ENCODE assay signal across 10 mouse cellular contexts in the genomic region with DNA sequence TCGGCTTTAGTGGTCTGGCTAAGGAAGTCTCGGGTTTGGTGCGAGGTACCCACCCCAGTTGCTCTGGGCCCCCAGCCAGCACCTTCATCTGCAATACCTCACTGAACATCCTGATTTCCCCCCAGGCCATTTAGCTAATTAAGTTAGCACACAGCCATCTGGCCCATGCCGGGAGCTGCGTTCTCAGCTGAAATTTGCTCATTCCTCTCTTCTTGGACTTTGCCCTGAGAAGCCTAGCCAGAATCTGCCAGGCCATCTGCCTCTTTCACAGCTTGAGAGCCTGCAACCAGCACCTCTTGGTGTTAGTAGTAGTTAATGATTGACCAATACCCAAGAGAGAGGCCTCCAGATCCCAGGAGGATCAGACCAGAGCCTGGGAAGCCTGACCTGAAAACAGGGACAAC. TPM values are rescaled to one million over a fixed set of nuclear protein-coding genes. Genes with fewer than 3 reads are reported as not detected.
DNase-seq lines count a peak whose midpoint lies in the region; ATAC-seq and TF ChIP-seq lines count a peak whose summit lies in the region.
"Had no signal": no experiment of that assay in that cellular context is flagged by ENCODE, and none has a peak within 500 bp of the region (broad histone marks: within the 10 kb centered on the region; RNA-seq: fewer than 3 reads in every experiment).

No protein-coding gene starts in this region.

- H3K79me2 ChIP-seq in liver, adult 2 months (ENCODE audit: control insufficient read depth, insufficient read depth, low read length): no peaks in the 10 kb centered on the region; the same call in 1 of the 2 replicates

- H3K4me3 ChIP-seq in liver, adult 2 months (ENCODE audit: insufficient read depth, low read depth, low read length): no peak overlapping the region
- no peak overlapping the region for H3K4me3 ChIP-seq in liver, embryonic 11.5 days (ENCODE audit: low read depth, low read length)
- H3K4me3 ChIP-seq in stomach, embryonic 14.5 days (ENCODE audit: low read depth, low read length): no peak overlapping the region
- H3K4me3 ChIP-seq: megakaryocyte, embryonic 14.5 days had no signal

- peaks cover 61% of the 10 kb centered on the region for H3K36me3 ChIP-seq in liver, adult 2 months (ENCODE audit: control insufficient read depth, insufficient read depth, low read length)
- peaks cover 79% of the 10 kb centered on the region for H3K36me3 ChIP-seq in liver, embryonic 11.5 days (ENCODE audit: control insufficient read depth, insufficient read depth, low read length)
- peaks cover 82% of the 10 kb centered on the region for H3K36me3 ChIP-seq in stomach, embryonic 14.5 days (ENCODE audit: control insufficient read depth, insufficient read depth, low read length)

- 0 out of 2 replicates have a peak overlapping the region, but pooled peaks have one; percentile 14 for H3K9ac ChIP-seq in liver, adult 2 months (ENCODE audit: low read depth, low read length)
- no peak overlapping the region for H3K9ac ChIP-seq in liver, embryonic 11.5 days (ENCODE audit: low read depth, low read length)
- H3K9ac ChIP-seq in stomach, embryonic 14.5 days (replicated peaks; ENCODE audit: low read depth, low read length): no peak overlapping the region

- peaks cover 56% of the 10 kb centered on the region for H3K4me1 ChIP-seq in liver, adult 2 months (ENCODE audit: control insufficient read depth, insufficient read depth, low read length)
- peaks cover 3% of the 10 kb centered on the region; the same call in 1 of the 2 replicates for H3K4me1 ChIP-seq in liver, embryonic 11.5 days (replicated peaks; ENCODE audit: control insufficient read depth, insufficient read depth, low read length)
- no peaks in the 10 kb centered on the region for H3K4me1 ChIP-seq in stomach, embryonic 14.5 days (ENCODE audit: control insufficient read depth, insufficient read depth, low read length)

- H3K27ac ChIP-seq in liver, adult 2 months (replicated peaks; ENCODE audit: insufficient read depth, low read depth, low read length): peak overlapping the region; percentile 83
- H3K27ac ChIP-seq in liver, embryonic 11.5 days (ENCODE audit: low read depth, low read length): no peak overlapping the region; the same call in 1 of the 2 replicates
- H3K27ac ChIP-seq in stomach, embryonic 14.5 days (ENCODE audit: low read length): peak overlapping the region; percentile 13; the same call in 1 of the 2 replicates

- ATAC-seq in liver, embryonic 11.5 days (replicated peaks; ENCODE audit: low FRiP score): no peak
- ATAC-seq in stomach, embryonic 14.5 days (ENCODE audit: insufficient number of reproducible peaks, insufficient read depth, low FRiP score, low read depth): peak; percentile 72
- no peak for ATAC-seq in erythroid progenitor cell, adult 5-6 weeks (replicated peaks; ENCODE audit: low FRiP score, poor library complexity, severe bottlenecking)

- no peaks in the 10 kb centered on the region for H3K27me3 ChIP-seq in liver, adult 2 months (ENCODE audit: control insufficient read depth, insufficient read depth, low read length)
- no peaks in the 10 kb centered on the region for H3K27me3 ChIP-seq in liver, embryonic 11.5 days (replicated peaks; ENCODE audit: control insufficient read depth, insufficient read depth, low read length)
- H3K27me3 ChIP-seq in stomach, embryonic 14.5 days (ENCODE audit: control insufficient read depth, insufficient read depth, low read length): no peaks in the 10 kb centered on the region
- H3K27me3 ChIP-seq: megakaryocyte, embryonic 14.5 days had no signal

- no peak for TF ChIP-seq POLR2A in liver, adult 2 months (IDR thresholded peaks at IDR 0.05; ENCODE audit: extremely low read depth, insufficient read depth, low read length)

- WGBS in liver, adult 2 months: 29% methylated on average over 5 of the region's 5 CpGs
- 77% methylated on average over 5 of the region's 5 CpGs for WGBS in liver, embryonic 11.5 days
- WGBS in stomach, embryonic 14.5 days: 57% methylated on average over 5 of the region's 5 CpGs

- no peak for TF ChIP-seq CTCF in liver, adult 2 months (IDR thresholded peaks at IDR 0.05; ENCODE audit: low read depth, low read length)

- DNase-seq in liver, adult 2 months (ENCODE audit: extremely low read depth, low read depth, low spot score): peak; percentile 98
- DNase-seq in liver, embryonic 11.5 days (ENCODE audit: low spot score): no peak
- peak; percentile 94 for DNase-seq in cerebellum, adult 9-11 months
- DNase-seq in kidney, adult 9 months: peak; percentile 95
- DNase-seq in ovary, adult 18-20 months (ENCODE audit: low spot score): no peak
- DNase-seq: gastrocnemius, postnatal 10 days; right cerebral cortex, postnatal 25 days had no signal

- no peaks in the 10 kb centered on the region for H3K9me3 ChIP-seq in liver, embryonic 11.5 days (ENCODE audit: control insufficient read depth, low read length)
- H3K9me3 ChIP-seq in stomach, embryonic 14.5 days (ENCODE audit: control insufficient read depth, low read depth, low read length): no peaks in the 10 kb centered on the region
- H3K9me3 ChIP-seq: megakaryocyte, embryonic 14.5 days had no signal

- no peak overlapping the region for H3K4me2 ChIP-seq in liver, embryonic 11.5 days
- H3K4me2 ChIP-seq in stomach, embryonic 14.5 days (replicated peaks; ENCODE audit: low read depth, low read length): no peak overlapping the region

RNA-seq across cellular contexts. Expression of a gene that starts 9.6 kb away (rescaled TPM):
- total RNA-seq in liver, adult 2 months (2014; rRNA removed): 205 and 272 TPM in 2 replicates
- polyA plus RNA-seq in liver, adult 2 months (2012; rRNA removed): 118 and 124 TPM in 2 replicates
- polyA plus RNA-seq in liver, embryonic 11.5 days (2014; fragmentation: Nextera tagmentation; extraction: Ambion mirVana): 159 and 194 TPM in 2 replicates
- 161 and 175 TPM in 2 replicates for polyA plus RNA-seq in stomach, embryonic 14.5 days (2014; fragmentation: Nextera tagmentation; extraction: Ambion mirVana)
- total RNA-seq in erythroid progenitor cell, adult 5-6 weeks (2015; ENCODE audit: low replicate concordance): 17.6 and 38.2 TPM in 2 replicates
- total RNA-seq in erythroid progenitor cell, adult 5-6 weeks (2017; ENCODE audit: low replicate concordance): 18.1 and 22.0 TPM in 2 replicates

RNA-seq across cellular contexts. Expression of a gene that starts 27.2 kb away (rescaled TPM):
- total RNA-seq in liver, adult 2 months (2014; rRNA removed): 0.28 and 0.40 TPM in 2 replicates
- polyA plus RNA-seq in liver, adult 2 months (2012; rRNA removed): 0.04 and 0.05 TPM in 2 replicates
- polyA plus RNA-seq in liver, embryonic 11.5 days (2014; fragmentation: Nextera tagmentation; extraction: Ambion mirVana): 0.18 and 0.26 TPM in 2 replicates
- polyA plus RNA-seq in stomach, embryonic 14.5 days (2014; fragmentation: Nextera tagmentation; extraction: Ambion mirVana): 0.35 and 1.1 TPM in 2 replicates
- not detected in 2 replicates for total RNA-seq in erythroid progenitor cell, adult 5-6 weeks (2015; ENCODE audit: low replicate concordance)
- not detected in 2 replicates for total RNA-seq in erythroid progenitor cell, adult 5-6 weeks (2017; ENCODE audit: low replicate concordance)

RNA-seq across cellular contexts. Expression of a gene that starts 45.6 kb away (rescaled TPM):
- 6.9 and 7.6 TPM in 2 replicates for total RNA-seq in liver, adult 2 months (2014; rRNA removed)
- 1.1 and 1.6 TPM in 2 replicates for polyA plus RNA-seq in liver, adult 2 months (2012; rRNA removed)
- polyA plus RNA-seq in liver, embryonic 11.5 days (2014; fragmentation: Nextera tagmentation; extraction: Ambion mirVana): 6.3 and 6.7 TPM in 2 replicates
- 11.2 and 12.3 TPM in 2 replicates for polyA plus RNA-seq in stomach, embryonic 14.5 days (2014; fragmentation: Nextera tagmentation; extraction: Ambion mirVana)
- 2.5 and 5.0 TPM in 2 replicates for total RNA-seq in erythroid progenitor cell, adult 5-6 weeks (2015; ENCODE audit: low replicate concordance)
- 12.1 and 15.7 TPM in 2 replicates for total RNA-seq in erythroid progenitor cell, adult 5-6 weeks (2017; ENCODE audit: low replicate concordance)

RNA-seq across cellular contexts. Expression of a gene that starts 56.5 kb away (rescaled TPM):
- total RNA-seq in liver, adult 2 months (2014; rRNA removed): 10.1 and 11.6 TPM in 2 replicates
- polyA plus RNA-seq in liver, adult 2 months (2012; rRNA removed): 11.0 and 17.3 TPM in 2 replicates
- 19.4 and 19.7 TPM in 2 replicates for polyA plus RNA-seq in liver, embryonic 11.5 days (2014; fragmentation: Nextera tagmentation; extraction: Ambion mirVana)
- polyA plus RNA-seq in stomach, embryonic 14.5 days (2014; fragmentation: Nextera tagmentation; extraction: Ambion mirVana): 35.9 TPM in 2 replicates
- total RNA-seq in erythroid progenitor cell, adult 5-6 weeks (2015; ENCODE audit: low replicate concordance): 3.6 and 23.1 TPM in 2 replicates
- 14.1 and 14.4 TPM in 2 replicates for total RNA-seq in erythroid progenitor cell, adult 5-6 weeks (2017; ENCODE audit: low replicate concordance)

Comparison
In these comparisons a context has a peak if more than half of its experiments do, and no peak if none do; other contexts are left out.
1. DNase-seq: peak in liver, adult 2 months (single experiment), cerebellum, adult 9-11 months (single experiment) and kidney, adult 9 months (single experiment); none in liver, embryonic 11.5 days (single experiment) and ovary, adult 18-20 months (single experiment).